Mouse (Mus musculus) gastrocnemius, postnatal 10 days (tissue): Measurements from ENCODE around the gene Usp7. TPM values are rescaled to one million over a fixed set of nuclear protein-coding genes. Genes with fewer than 3 reads are reported as not detected.
"Not testable (repeated sequence)": the region's sequence is repeated elsewhere in the genome, so short reads cannot be mapped to it uniquely, and the experiment has no call there.

ENCODE experiments used
- DNase-seq: peaks from one replicate; pipeline ENCODE4 v3.0.0; 2021; ENCODE audit warnings: mixed read lengths
- total RNA-seq, 2 experiments: library from RNA; stranded (reverse); gene quantifications; 2 replicates each; pipeline ENCODE4 v1.2.3; 2021

The Usp7 gene
- total RNA-seq, 2 experiments from 2014 or later, result 57.8 to 67.7 TPM

GRCm38 (mm10) chr16:8783198-8783913, 8.8 kb downstream of the Usp7 start:
- no peak for DNase-seq

DNA sequence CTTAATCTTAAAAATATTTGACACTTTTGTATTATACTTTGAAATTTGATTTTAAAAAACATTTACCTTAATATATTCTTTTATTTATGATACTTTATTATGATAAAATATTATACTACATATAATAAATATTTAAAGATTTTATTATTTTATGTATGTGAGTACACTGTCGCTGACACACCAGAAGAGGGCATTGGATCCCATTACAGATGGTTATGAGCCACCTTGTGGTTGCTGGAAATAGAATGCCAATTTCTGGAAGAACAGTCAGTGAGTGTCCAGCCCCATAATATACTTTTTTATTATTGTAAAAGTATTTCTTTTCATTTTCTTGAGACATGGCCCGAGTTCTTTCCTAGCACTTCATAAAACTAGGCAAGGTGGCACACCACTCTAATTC, 10.4 kb downstream of the Usp7 start:
- no peak for DNase-seq

DNA sequence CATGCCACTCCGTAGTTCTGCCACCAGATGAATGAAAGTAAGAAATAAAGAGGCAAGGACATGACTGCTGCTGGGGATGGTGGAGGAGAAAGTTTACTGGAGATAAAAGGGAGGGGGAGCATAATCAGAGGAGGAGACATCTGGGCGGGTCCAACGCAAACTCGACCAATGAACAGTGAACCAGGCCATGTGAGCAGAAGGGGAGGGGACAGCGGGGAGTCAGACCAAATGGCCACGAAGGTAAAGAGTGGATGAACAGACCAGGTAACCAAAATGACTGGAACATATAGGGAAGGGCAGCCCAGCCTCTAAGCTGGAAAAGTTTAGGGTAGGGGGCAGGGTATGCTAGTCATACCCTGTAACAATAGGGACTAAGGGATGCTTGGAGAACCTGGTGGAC, 10.9 kb downstream of the Usp7 start:
- no peak for DNase-seq

DNA sequence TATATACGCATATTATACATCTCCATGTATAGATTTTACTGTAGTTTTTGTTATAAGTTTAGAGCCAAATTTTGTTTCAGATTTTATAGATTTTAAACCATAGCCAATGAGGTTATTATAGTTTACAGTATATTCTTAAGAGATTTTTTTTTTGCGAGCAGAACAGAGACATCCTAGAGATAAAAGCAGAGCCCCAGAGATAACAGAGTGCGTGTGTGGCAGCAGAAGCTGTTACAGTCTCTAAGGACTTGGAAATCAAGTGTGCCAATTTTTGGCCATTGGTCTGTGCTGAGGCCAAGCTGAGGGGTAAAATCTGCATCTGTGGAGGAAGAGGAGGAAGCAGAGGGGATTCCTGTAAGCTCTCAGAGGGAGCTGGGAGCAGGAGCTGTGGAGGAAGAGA, 11.9 kb downstream of the Usp7 start:
- no peak for DNase-seq

DNA sequence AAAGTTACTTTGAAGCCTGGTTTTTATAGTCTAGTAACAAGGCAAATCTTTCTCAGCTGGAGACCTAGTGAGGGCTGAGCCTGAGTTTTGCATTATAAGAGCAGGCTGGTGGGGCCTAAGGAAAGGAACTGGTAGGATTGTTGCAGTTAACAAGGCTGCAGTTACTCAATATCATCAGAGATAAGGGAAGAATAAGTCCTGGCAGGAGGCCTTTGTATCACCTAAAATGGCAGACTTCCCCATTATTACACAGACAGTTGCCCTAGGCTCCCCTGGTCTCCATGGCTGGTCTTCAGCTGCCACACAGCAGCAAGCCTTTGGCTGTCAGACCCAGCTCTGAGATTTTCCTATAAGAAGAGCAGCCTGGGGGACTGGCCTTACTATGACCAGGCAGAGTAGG, 13.4 kb downstream of the Usp7 start:
- no peak for DNase-seq

DNA sequence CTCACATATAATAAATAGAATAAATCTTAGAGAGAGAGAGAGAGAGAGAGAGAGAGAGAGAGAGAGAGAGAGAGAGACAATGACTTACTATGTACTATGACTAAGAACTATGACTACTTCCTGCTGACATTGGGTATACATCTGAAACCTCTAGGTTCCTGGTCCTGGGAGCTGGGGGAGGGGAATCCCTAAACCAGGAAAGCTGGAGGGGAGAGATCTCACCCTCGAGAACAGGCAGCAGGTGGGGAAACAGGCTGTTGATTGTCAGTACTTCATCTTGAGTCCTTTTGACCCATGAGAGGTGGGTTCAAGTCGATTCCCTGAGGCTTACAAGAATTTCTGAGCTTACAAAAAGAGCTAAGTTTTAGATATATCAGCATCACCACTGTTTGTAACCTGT, 14.9 kb downstream of the Usp7 start:
- no peak for DNase-seq

DNA sequence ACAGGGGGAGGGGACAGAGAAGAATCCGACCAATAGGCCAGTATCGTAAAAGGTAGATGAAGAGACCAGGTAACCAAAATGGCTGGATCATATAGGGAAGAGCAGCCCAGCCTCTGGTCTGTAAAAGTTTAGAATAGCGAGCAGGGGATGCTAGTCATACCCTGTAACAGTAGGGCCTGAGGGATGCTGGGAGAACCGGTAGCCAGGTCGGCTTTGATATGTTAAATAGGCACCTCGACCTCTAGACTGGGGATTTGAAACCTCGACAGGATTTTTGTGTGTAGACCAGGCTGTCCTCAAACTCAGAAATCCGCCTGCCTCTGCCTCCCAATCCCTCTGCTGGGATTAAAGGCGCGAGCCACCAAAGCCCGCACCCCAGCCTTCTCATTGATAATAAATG, 15.5 kb downstream of the Usp7 start:
- no peak for DNase-seq

DNA sequence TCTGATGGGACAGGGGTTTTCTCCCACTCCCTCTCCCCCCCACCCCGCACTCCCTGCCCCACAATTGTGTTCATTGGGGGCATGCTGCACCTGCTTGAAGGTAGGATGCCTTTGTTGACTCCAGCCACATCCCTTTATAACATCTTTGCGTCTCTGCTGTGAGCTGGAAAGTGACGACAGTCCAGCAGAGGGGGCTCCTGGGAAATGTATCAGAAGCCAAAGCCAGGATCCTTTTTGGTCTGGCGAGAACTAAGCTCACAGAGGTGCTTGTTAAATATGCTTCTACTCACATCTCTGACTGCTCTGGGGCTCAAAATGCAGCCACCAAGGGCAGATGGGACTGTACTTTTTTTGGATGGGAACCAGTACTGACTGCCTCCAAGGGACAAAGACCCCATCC, 21.0 kb downstream of the Usp7 start:
- no peak for DNase-seq

DNA sequence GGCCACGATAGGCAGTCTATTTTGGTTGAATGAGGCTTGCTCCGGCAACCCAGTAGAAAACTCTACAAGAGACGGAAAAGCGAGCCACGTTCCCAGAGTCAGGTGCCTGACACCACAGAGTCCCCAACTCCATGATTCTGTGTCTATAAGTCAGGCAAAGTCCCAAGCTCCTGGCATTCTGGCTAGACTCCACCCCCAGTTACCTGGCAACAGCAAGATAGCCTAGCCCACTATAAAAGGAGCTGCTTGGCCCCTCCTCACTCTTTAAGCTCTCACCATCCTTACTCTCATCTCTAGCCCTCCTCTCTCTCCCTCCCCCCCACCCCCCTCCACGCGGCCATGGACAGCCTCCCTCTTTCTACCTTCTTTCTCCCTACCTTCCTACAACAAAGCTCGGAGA, 21.8 kb downstream of the Usp7 start:
- not testable (repeated sequence) for DNase-seq

DNA sequence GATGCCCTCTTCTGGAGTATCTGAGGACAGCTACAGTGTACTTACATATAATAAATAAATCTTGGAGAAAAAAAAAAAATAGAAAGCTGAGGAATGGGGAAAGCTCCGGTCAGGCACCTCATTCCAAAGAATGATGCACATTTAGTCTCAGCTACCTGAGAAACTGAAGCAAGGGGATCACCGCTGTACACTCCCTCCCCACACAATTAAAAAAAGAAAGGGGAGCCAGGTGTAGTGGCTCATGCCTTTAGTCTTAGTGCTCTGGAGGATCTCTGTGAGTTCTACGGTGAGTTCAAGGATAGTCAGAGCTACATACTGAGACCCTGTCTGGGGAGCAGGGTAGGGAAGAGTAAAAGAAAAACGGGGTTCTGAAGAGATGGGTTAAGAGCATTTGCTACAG, 22.6 kb downstream of the Usp7 start:
- DNase-seq, result no peak

DNA sequence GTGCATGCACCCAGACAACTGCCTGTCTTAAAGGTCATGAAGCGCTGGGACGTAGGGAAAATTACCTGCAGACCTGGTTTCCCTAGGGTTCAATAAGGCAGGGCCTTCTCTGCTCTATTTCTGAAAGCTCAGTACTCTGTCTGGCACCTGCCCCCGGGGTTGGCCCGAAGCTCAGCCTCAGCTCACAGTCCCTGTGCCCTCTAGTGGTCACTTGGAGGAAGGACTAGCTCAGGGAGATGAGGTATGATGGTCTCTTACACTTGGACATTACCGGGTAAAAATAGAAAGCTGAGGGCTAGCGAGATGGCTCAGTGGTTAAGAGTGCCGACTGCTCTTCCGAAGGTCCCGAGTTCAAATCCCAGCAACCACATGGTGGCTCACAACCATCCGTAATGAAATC, 23.0 kb downstream of the Usp7 start:
- DNase-seq, result peak; percentile 75

DNA sequence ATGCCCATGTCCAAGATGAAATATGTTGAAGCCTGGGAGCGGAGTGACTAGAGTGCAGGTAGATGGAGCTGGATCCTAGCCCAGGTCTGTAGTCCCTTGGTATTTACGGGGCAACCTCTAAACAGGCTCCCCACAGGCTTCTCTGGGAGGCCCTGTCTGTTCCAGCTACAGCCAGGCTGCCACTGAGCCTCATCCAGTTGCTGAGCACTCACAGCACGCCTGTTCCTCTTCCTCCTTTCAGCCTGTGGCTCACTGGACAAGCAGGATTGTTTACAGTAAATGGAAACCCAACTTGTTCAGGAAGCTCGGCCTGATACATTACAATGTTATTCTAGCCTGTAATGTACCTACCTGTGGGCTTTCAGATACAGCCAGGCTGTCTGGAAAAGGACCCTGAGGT, 23.5 kb downstream of the Usp7 start:
- no peak for DNase-seq

GRCm38 (mm10) chr16:8768071-8768470, 24.0 kb downstream of the Usp7 start:
- no peak for DNase-seq

- DNase-seq, result no peak
Measured at GRCm38 (mm10) chr16:8767133-8768052, 24.7 kb downstream of the Usp7 start.

DNA sequence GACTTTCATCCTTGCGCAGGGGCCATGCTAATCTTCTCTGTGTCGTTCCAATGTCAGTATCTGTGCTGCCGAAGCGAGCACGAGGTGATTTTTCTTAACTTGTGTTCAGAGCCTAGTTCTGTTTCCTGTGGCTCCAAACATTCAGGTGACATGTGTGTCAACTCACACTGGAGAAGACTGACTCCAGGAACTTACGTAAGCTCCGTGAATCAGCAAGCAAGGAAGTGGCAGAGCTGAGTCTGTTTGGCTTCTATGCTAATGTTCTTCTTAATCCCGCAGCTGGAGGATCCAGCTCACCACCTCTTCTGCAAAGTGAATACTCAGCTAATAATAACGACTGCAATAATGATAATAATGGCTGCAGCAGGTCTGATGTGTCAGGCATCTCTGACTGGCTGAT, 25.9 kb downstream of the Usp7 start:
- DNase-seq, result no peak

- DNase-seq, result no peak
Measured at GRCm38 (mm10) chr16:8764124-8764907, 27.8 kb downstream of the Usp7 start.

- no peak for DNase-seq
Measured at GRCm38 (mm10) chr16:8763028-8763427, 29.1 kb downstream of the Usp7 start.

DNA sequence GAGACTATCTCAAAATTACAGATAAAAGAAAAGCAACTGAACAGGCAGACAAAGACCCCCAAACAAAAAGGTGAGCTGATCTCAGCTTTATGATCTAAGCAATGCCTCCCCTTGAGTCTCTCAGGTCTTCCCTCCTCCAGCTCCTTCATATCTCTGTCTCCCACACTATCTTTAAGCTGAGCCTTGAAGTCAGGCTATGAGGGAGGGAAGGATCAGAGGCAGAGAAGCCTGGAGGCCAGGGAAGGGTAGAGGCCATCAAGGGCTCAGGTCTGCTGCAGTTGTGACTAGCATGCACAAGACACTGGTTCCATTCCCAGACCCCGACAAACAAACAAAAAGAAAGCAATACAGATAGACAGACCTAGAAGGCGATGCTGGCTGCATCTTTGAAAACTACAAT, 30.2 kb downstream of the Usp7 start:
- no peak for DNase-seq

- DNase-seq, result no peak
Measured at GRCm38 (mm10) chr16:8761005-8761404, 31.1 kb downstream of the Usp7 start.

DNA sequence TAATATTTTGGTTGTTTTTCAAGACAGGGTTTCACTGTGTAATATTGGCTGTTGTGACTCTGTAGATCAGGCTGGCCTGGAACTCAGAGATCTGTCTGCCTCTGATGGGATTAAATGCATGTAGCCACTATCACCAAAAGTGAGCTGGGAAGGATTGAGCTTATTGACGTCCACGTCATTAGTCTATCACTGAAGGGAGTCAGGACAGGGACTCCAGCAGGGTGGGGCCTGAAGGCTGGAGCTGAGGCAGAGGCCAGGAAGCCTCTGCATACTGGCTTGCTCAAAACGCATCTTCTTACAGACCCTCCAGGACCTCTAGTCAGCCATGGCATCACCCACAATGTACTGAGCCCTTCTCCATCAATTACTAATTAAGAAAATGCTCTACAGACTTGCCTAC, 33.1 kb downstream of the Usp7 start:
- DNase-seq, result no peak

- DNase-seq, result no peak
Measured at GRCm38 (mm10) chr16:8758193-8758592, 33.9 kb downstream of the Usp7 start.

DNA sequence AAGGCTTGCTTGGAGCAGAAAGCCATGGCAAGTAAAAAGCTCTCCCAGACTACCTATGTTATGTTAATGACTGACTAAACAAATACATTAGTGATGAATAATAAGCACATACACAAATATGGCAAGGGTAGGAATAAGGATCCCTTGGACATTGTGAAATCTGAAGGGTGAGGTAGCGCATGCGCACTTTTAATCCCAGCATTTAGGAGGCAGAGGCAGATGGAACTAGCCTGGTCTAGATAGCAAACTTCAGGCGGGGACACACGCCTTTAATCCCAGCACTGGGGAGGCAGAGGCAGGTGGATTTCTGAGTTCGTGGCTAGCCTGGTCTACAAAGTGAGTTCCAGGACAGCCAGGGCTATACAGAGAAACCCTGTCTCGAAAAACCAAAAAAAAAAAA, 34.5 kb downstream of the Usp7 start:
- not testable (repeated sequence) for DNase-seq

GRCm38 (mm10) chr16:8752334-8752733, 39.8 kb downstream of the Usp7 start:
- DNase-seq, result no peak
